Mouse (Mus musculus) ES-Bruce4 (cell line): ENCODE data around the gene Prkcq. TPM values are rescaled to one million over a fixed set of nuclear protein-coding genes. Genes with fewer than 3 reads are reported as not detected.
A peak's percentile ranks its signal among the peaks of the same experiment; 100 is the strongest.

Experiments
- H3K27ac ChIP-seq: 2 replicates; pipeline ENCODE4 v1.5.1; 2012; ENCODE audit warnings: low read length, inconsistent platforms; ENCODE audit not compliant: insufficient read depth
- H3K27me3 ChIP-seq: 2 replicates; pipeline ENCODE4 v1.6.1; 2012; ENCODE audit warnings: mild to moderate bottlenecking, low read length, inconsistent platforms; ENCODE audit not compliant: control insufficient read depth, poor library complexity, insufficient read depth, severe bottlenecking
- H3K36me3 ChIP-seq: 2 replicates; pipeline ENCODE4 v1.6.1; 2012; ENCODE audit warnings: inconsistent platforms, mild to moderate bottlenecking, low read length, moderate library complexity; ENCODE audit not compliant: control insufficient read depth, poor library complexity, insufficient read depth, severe bottlenecking
- H3K4me1 ChIP-seq: one replicate; pipeline ENCODE4 v1.8.1; 2011; ENCODE audit warnings: low read length; ENCODE audit not compliant: control insufficient read depth, insufficient read depth
- H3K4me3 ChIP-seq: 2 replicates; pipeline ENCODE4 v1.5.1; 2011; ENCODE audit warnings: low read depth, mild to moderate bottlenecking, low read length
- H3K9ac ChIP-seq: 2 replicates; pipeline ENCODE4 v1.6.1; 2012; ENCODE audit warnings: low read depth, mild to moderate bottlenecking, inconsistent platforms; ENCODE audit not compliant: poor library complexity, severe bottlenecking
- H3K9me3 ChIP-seq: replicated peaks from 2 replicates; pipeline ENCODE4 v1.6.1; 2012; ENCODE audit warnings: mild to moderate bottlenecking, low read length, inconsistent platforms; ENCODE audit not compliant: control insufficient read depth, poor library complexity, insufficient read depth, severe bottlenecking
- CTCF ChIP-seq: IDR thresholded peaks from one replicate; pipeline ENCODE4 v1.8.1; 2011; ENCODE audit warnings: low read depth, low read length
- EP300 ChIP-seq: IDR thresholded peaks from 2 replicates; pipeline ENCODE4 v1.6.1; 2011; ENCODE audit warnings: low read depth, low read length; ENCODE audit not compliant: insufficient read depth
- POLR2A ChIP-seq: IDR thresholded peaks from one replicate; pipeline ENCODE4 v1.8.1; 2011; ENCODE audit warnings: low read length; ENCODE audit not compliant: insufficient read depth
- polyA plus RNA-seq: library from polyadenylated mRNA; stranded (reverse); fragments of >200 nt; gene quantifications from 2 replicates; pipeline ENCODE4 v1.2.4, GENCODE M21; 2011; ENCODE audit warnings: low read depth; ENCODE audit not compliant: missing spikeins, insufficient read depth, insufficient read length

Gene Prkcq
- polyA plus RNA-seq, 1 experiment: not detected

DNA sequence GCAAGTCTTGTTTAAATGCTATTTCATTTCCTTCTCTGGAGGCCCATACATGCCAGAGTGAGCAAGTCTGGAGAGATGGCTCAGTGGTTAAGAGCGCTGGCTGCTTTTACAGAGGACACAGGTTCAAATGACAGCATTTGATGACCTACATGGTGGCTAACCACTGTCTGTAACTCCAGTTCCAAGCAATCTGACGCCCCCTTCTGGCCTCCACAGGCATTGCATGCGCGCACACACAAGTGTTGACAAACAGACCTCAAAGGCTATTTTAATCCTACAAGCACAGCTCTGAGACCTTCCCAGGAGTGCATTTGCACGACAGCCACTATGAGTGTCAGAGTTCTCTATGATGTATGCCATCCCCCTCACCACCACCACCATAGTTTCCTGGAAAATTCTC, 94.4 kb downstream of the Prkcq start:
- Histone ChIP-seq H3K9me3 (no peaks in the 10 kb centered on the region), H3K36me3 (no peaks in the 10 kb centered on the region), H3K27ac (no peak overlapping the region), H3K27me3 (no peaks in the 10 kb centered on the region), H3K4me3 (no peak overlapping the region), H3K4me1 (no peaks in the 10 kb centered on the region), H3K9ac (no peak overlapping the region)
- TF ChIP-seq EP300 (no peak), CTCF (peak; percentile 43)

DNA sequence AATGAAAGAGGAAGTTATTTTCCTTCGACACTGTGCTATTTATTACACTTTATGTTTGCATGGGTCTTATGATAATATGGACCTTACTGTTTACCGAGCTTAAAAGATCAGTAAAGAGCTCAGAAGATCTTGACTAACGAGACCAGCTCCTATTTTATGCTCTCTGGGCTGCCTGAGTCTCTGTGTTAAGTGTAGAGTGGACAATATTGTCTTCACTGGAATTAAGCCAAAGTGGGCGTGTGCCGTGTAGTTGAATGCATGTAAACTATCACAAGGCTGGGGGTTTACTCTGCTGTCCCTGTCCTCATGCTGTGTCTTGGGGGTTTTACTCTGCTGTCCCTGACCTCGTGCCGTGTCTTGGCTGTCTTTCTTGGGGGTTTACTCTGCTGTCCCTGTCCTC, 107.1 kb downstream of the Prkcq start:
- no peaks in the 10 kb centered on the region for H3K36me3 ChIP-seq
- no peaks in the 10 kb centered on the region for H3K27me3 ChIP-seq
- TF ChIP-seq POLR2A (no peak), EP300 (no peak)

DNA sequence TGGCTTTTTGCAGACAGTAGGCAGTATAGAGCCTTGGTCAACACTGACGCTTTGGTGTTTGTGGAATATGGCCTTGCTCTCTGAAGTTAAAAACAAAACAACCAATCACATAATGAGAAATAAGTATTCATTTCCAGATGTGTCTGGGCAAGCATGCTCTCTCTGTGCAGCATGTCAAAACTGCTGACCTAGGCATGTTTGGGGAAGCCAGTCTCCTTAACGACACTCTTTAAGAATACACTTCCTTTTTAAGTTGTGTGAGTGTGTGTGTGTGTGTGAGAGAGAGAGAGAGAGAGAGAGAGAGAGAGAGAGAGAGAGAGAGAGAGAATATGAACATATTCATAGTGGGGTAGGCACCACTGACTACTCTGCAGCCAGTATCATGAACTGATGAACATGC, 108.3 kb downstream of the Prkcq start:
- Histone ChIP-seq H3K27me3 (no peaks in the 10 kb centered on the region), H3K4me1 (no peaks in the 10 kb centered on the region), H3K27ac (no peak overlapping the region), H3K36me3 (no peaks in the 10 kb centered on the region), H3K9ac (no peak overlapping the region), H3K4me3 (no peak overlapping the region), H3K9me3 (no peaks in the 10 kb centered on the region)
- TF ChIP-seq CTCF (no peak), POLR2A (no peak), EP300 (no peak)

More for the DNA sequence above, 107.1 kb downstream of the Prkcq start:
- Histone ChIP-seq H3K4me3 (no peak overlapping the region), H3K27ac (no peak overlapping the region), H3K9me3 (no peaks in the 10 kb centered on the region), H3K9ac (no peak overlapping the region), H3K4me1 (no peaks in the 10 kb centered on the region)

DNA sequence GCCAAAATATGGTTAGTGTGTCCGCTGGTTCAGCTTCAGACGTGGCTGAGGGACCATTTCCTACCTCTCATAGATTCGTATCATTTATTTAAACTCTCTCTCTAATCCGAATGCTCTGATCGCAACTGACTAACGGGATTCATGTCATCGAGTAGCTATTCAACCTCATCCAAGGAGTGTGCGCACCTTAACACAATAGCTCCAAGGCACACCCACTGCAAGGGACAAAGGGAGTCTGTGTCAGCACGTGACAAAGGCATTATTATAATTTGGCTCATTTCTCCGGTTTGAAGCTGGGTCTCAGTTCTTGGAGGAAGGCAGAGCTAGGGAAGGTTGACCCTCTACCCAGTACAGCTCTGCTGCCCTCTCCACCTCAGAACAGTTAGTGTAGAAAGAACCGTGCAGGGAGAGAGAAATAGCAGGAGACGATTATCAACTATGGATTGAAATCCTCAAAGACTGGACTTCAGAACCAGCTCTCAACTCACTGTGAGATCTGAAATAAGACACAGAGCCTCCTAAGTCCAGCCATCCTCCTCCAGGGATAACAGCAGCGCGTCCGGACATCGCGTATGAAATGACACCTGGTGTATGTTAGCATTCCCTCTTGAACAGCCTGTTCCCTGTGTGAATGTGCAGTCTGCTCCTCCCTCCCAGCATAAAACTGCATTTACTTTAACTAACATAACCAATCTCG, 116.1 kb downstream of the Prkcq start:
- Histone ChIP-seq H3K27ac (no peak overlapping the region), H3K9ac (no peak overlapping the region), H3K4me1 (no peaks in the 10 kb centered on the region), H3K4me3 (no peak overlapping the region), H3K36me3 (no peaks in the 10 kb centered on the region), H3K9me3 (no peaks in the 10 kb centered on the region; the same call in 1 of the 2 replicates), H3K27me3 (no peaks in the 10 kb centered on the region)
- TF ChIP-seq EP300 (no peak), CTCF (no peak), POLR2A (no peak)

DNA sequence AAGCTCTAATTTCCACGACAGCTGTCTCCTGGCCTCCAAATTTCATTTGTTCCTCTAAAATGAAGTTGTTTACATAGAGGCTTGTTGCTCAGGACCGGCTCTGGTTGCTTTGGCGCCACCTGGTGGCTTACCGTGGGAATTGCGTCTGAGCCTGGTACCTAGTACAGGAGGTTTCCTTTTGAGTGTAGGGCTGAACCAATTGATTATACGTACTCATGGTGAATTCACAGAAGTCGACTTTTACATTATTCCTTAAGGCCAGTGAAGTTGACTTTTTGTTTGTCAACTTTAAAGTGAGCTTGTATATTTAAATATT, 116.6 kb downstream of the Prkcq start:
- H3K4me3 ChIP-seq: no peak overlapping the region
- H3K9me3 ChIP-seq: no peaks in the 10 kb centered on the region; the same call in 1 of the 2 replicates
- H3K27me3 ChIP-seq: no peaks in the 10 kb centered on the region
- no peaks in the 10 kb centered on the region for H3K36me3 ChIP-seq
- TF ChIP-seq POLR2A (no peak), CTCF (peak; percentile 92), EP300 (no peak)
- no peak overlapping the region for H3K27ac ChIP-seq
- H3K9ac ChIP-seq: no peak overlapping the region
- no peaks in the 10 kb centered on the region for H3K4me1 ChIP-seq

DNA sequence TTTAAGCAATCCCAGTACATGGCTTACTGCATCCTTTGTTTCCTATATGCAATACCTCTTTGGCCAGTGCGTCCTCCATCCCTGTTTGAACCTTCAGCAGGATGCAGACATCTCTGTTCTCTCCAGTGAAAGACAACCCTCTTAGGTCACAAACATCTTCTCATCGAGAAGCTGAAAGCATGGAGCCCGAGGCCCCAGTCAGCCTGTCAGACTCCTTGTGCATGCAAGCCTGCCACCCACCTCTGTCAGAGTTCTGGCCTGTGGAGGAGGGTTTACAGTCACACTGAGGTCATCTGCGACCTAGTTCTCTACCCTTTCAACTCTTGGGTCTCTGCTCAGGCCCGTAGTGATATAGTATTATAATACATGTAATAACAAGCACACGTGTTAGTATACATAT, 119.0 kb downstream of the Prkcq start:
- H3K27ac ChIP-seq: no peak overlapping the region
- H3K36me3 ChIP-seq: no peaks in the 10 kb centered on the region
- no peaks in the 10 kb centered on the region for H3K9me3 ChIP-seq
- no peak overlapping the region for H3K9ac ChIP-seq
- no peak for TF ChIP-seq EP300
- TF ChIP-seq CTCF: no peak
- no peak for TF ChIP-seq POLR2A
- H3K4me3 ChIP-seq: no peak overlapping the region
- H3K4me1 ChIP-seq: no peaks in the 10 kb centered on the region
- H3K27me3 ChIP-seq: no peaks in the 10 kb centered on the region
